Mouse (Mus musculus) testis, adult 2 months (tissue): ENCODE measurements around the gene Calm3.

ENCODE experiments used
- CTCF ChIP-seq: fragments of 200-500 bp; IDR thresholded peaks from 2 replicates; pipeline ENCODE4 v1.5.1; 2012; ENCODE audit warnings: low read depth, mild to moderate bottlenecking, inconsistent platforms, low read length, moderate library complexity; ENCODE audit not compliant: control insufficient read depth, insufficient read depth, insufficient replicate concordance
- POLR2A ChIP-seq: fragments of 200-500 bp; IDR thresholded peaks from 2 replicates; pipeline ENCODE4 v1.6.1; 2012; ENCODE audit warnings: low read depth, mild to moderate bottlenecking, inconsistent platforms, low read length, moderate library complexity; ENCODE audit not compliant: control insufficient read depth

GRCm38 (mm10) chr7:16959539-16960187 is 35.7 kb upstream of the Calm3 start, which contains the start of gene Pnmal1:
- TF ChIP-seq CTCF (no peak), POLR2A (no peak)
